Mouse (Mus musculus): Measurements from ENCODE around the gene Upk3bl.

- TF ChIP-seq GATA1 (IDR thresholded peaks at IDR 0.05; ENCODE audit: low read length) (no peak), TAL1 (IDR thresholded peaks at IDR 0.05; ENCODE audit: low read length) (no peak)
Measured at GRCm38 (mm10) chr5:136109042-136109441, 54.8 kb downstream of the Upk3bl start.
